Mouse (Mus musculus): ENCODE results near the gene Ube2r2. TPM values are rescaled to one million over a fixed set of nuclear protein-coding genes. Genes with fewer than 3 reads are reported as not detected.

Ube2r2 gene
- polyA plus RNA-seq, 1 experiment from 2014 or later = 108 TPM

DNA sequence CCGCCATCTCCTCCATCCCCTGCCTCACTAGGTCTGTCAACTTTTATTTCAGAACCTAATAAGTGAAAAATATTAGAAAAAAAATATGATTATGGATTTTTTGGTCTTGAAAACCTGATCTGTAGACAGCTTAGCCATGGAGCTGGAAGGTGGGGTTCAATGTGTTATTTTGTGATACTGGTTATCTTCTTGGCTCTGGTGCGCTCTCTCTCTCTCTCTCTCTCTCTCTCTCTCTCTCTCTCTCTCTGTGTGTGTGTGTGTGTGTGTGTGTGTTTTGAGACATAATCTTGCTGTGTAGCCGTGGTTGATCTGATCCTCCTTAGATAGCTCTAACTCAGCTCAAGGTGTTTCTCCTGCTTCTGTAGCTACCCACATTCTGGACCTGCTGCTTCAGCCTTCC, 5.7 kb upstream of the Ube2r2 start:
- Histone ChIP-seq H3K4me1 (no peaks in the 10 kb centered on the region), H3K36me3 (no peaks in the 10 kb centered on the region), H3K9me3 (no peaks in the 10 kb centered on the region), H3K27me3 (replicated peaks) (no peaks in the 10 kb centered on the region), H3K4me3 (no peak overlapping the region), H3K27ac (no peak overlapping the region), H3K9ac (no peak overlapping the region), H3K4me2 (replicated peaks) (no peak overlapping the region)
- ATAC-seq (ENCODE audit: low FRiP score, low read depth) = no peak
- WGBS = 91% methylated on average over 3 of the region's 3 CpGs

- no peak for ATAC-seq (ENCODE audit: low FRiP score, low read depth)
- Histone ChIP-seq H3K9ac (no peak overlapping the region), H3K4me2 (replicated peaks) (no peak overlapping the region), H3K4me1 (peaks cover 4% of the 10 kb centered on the region; the same call in 1 of the 2 replicates), H3K36me3 (no peaks in the 10 kb centered on the region), H3K27me3 (replicated peaks) (no peaks in the 10 kb centered on the region), H3K4me3 (no peak overlapping the region), H3K9me3 (no peaks in the 10 kb centered on the region), H3K27ac (no peak overlapping the region)
- WGBS = 83% methylated on average over 6 of the region's 6 CpGs
Observed at GRCm38 (mm10) chr4:41132471-41132870, 3.1 kb upstream of the Ube2r2 start.

- 73% methylated on average over 6 of the region's 6 CpGs for WGBS
- H3K4me3 ChIP-seq = no peak overlapping the region
- H3K4me2 ChIP-seq (replicated peaks) = no peak overlapping the region
- no peak overlapping the region for H3K27ac ChIP-seq
- H3K9ac ChIP-seq = no peak overlapping the region
- H3K36me3 ChIP-seq = 0 out of 2 replicates have a peak, but pooled peaks cover 2% of the 10 kb centered on the region
- H3K9me3 ChIP-seq = no peaks in the 10 kb centered on the region
- H3K27me3 ChIP-seq (replicated peaks) = no peaks in the 10 kb centered on the region
- ATAC-seq (ENCODE audit: low FRiP score, low read depth) = no peak
- H3K4me1 ChIP-seq = peaks cover 4% of the 10 kb centered on the region; the same call in 1 of the 2 replicates
Observed at GRCm38 (mm10) chr4:41133529-41134291, 1.8 kb upstream of the Ube2r2 start.

- Histone ChIP-seq H3K4me3 (peak overlapping the region; percentile 94), H3K27ac (peak overlapping the region; percentile 100), H3K4me1 (peaks cover 4% of the 10 kb centered on the region; the same call in 1 of the 2 replicates), H3K27me3 (replicated peaks) (no peaks in the 10 kb centered on the region), H3K9me3 (no peaks in the 10 kb centered on the region), H3K36me3 (peaks cover 8% of the 10 kb centered on the region; the same call in 1 of the 2 replicates), H3K9ac (peak overlapping the region; percentile 100), H3K4me2 (replicated peaks) (peak overlapping the region; percentile 77)
- under 1% methylated on average over 30 of the region's 70 CpGs for WGBS
- peak; percentile 94 for ATAC-seq (ENCODE audit: low FRiP score, low read depth)
Observed at GRCm38 (mm10) chr4:41134935-41135710, 420 bp upstream of the Ube2r2 start.

GRCm38 (mm10) chr4:41136454-41136805, 887 bp downstream of the Ube2r2 start:
- Histone ChIP-seq H3K27me3 (replicated peaks) (no peaks in the 10 kb centered on the region), H3K4me1 (peaks cover 4% of the 10 kb centered on the region; the same call in 1 of the 2 replicates), H3K9ac (peak overlapping the region; percentile 100), H3K27ac (peak overlapping the region; percentile 100), H3K4me2 (replicated peaks) (peak overlapping the region; percentile 77), H3K36me3 (peaks cover 16% of the 10 kb centered on the region; the same call in 1 of the 2 replicates), H3K4me3 (peak overlapping the region; percentile 94), H3K9me3 (no peaks in the 10 kb centered on the region)
- ATAC-seq (ENCODE audit: low FRiP score, low read depth) = peak; percentile 26; the same call in 1 of the 2 replicates
- 1% methylated on average over 4 of the region's 4 CpGs for WGBS

DNA sequence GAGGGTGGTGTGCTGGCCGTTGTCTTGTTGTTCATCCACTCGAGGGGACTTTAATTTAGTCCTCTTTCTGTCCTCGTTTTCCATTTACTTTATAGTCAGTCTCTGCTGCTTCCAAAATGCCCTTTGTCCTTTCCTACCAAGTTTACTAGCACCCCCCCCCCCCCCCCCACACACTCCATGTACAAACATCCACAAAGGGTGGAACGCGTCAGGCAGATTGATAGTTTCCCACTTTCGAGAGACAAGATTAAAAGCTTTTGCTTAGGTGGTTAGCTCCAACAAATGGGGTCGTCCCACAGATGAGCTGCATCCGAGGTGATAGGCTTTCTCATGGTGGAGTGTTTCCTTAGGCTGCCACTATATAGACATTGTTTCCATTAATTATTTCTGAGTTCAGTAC, 1.3 kb downstream of the Ube2r2 start:
- H3K9me3 ChIP-seq = no peaks in the 10 kb centered on the region
- peaks cover 4% of the 10 kb centered on the region; the same call in 1 of the 2 replicates for H3K4me1 ChIP-seq
- 0% methylated on average over 8 of the region's 8 CpGs for WGBS
- peak overlapping the region; percentile 100 for H3K9ac ChIP-seq
- H3K27me3 ChIP-seq (replicated peaks) = no peaks in the 10 kb centered on the region
- peak overlapping the region; percentile 100 for H3K27ac ChIP-seq
- H3K4me3 ChIP-seq = peak overlapping the region; percentile 94
- no peak for ATAC-seq (ENCODE audit: low FRiP score, low read depth)
- peak overlapping the region; percentile 77 for H3K4me2 ChIP-seq (replicated peaks)
- peaks cover 20% of the 10 kb centered on the region; the same call in 1 of the 2 replicates for H3K36me3 ChIP-seq

- H3K4me2 ChIP-seq (replicated peaks) = no peak overlapping the region
- H3K4me3 ChIP-seq = no peak overlapping the region
- no peaks in the 10 kb centered on the region for H3K27me3 ChIP-seq (replicated peaks)
- no peak overlapping the region for H3K9ac ChIP-seq
- peaks cover 4% of the 10 kb centered on the region; the same call in 1 of the 2 replicates for H3K4me1 ChIP-seq
- H3K9me3 ChIP-seq = no peaks in the 10 kb centered on the region
- 94% methylated on average over 6 of the region's 6 CpGs for WGBS
- H3K36me3 ChIP-seq = peaks cover 29% of the 10 kb centered on the region; the same call in 1 of the 2 replicates
- ATAC-seq (ENCODE audit: low FRiP score, low read depth) = no peak
- no peak overlapping the region for H3K27ac ChIP-seq
Observed at GRCm38 (mm10) chr4:41140174-41140875, 4.8 kb downstream of the Ube2r2 start.

GRCm38 (mm10) chr4:41142601-41143000, 7.1 kb downstream of the Ube2r2 start:
- H3K9ac ChIP-seq = no peak overlapping the region
- H3K4me2 ChIP-seq (replicated peaks) = no peak overlapping the region
- no peak for ATAC-seq (ENCODE audit: low FRiP score, low read depth)
- H3K36me3 ChIP-seq = peaks cover 29% of the 10 kb centered on the region; the same call in 1 of the 2 replicates
- no peaks in the 10 kb centered on the region for H3K27me3 ChIP-seq (replicated peaks)
- 91% methylated on average over 2 of the region's 2 CpGs for WGBS
- H3K4me3 ChIP-seq = no peak overlapping the region
- no peaks in the 10 kb centered on the region for H3K4me1 ChIP-seq
- no peak overlapping the region for H3K27ac ChIP-seq
- no peaks in the 10 kb centered on the region for H3K9me3 ChIP-seq

- H3K9me3 ChIP-seq = no peaks in the 10 kb centered on the region
- H3K27me3 ChIP-seq (replicated peaks) = no peaks in the 10 kb centered on the region
- H3K4me1 ChIP-seq = no peaks in the 10 kb centered on the region
- no peak overlapping the region for H3K27ac ChIP-seq
- no peak overlapping the region for H3K4me2 ChIP-seq (replicated peaks)
- no peaks in the 10 kb centered on the region for H3K36me3 ChIP-seq
- ATAC-seq (ENCODE audit: low FRiP score, low read depth) = no peak
- WGBS = 85% methylated on average over 3 of the region's 3 CpGs
- H3K4me3 ChIP-seq = no peak overlapping the region
- H3K9ac ChIP-seq = no peak overlapping the region
Observed at GRCm38 (mm10) chr4:41149891-41150290, 14.3 kb downstream of the Ube2r2 start.

GRCm38 (mm10) chr4:41151186-41151585, 15.6 kb downstream of the Ube2r2 start:
- ATAC-seq (ENCODE audit: low FRiP score, low read depth) = no peak
- Histone ChIP-seq H3K36me3 (no peaks in the 10 kb centered on the region), H3K4me1 (no peaks in the 10 kb centered on the region), H3K4me3 (no peak overlapping the region), H3K9me3 (no peaks in the 10 kb centered on the region), H3K4me2 (replicated peaks) (no peak overlapping the region), H3K27me3 (replicated peaks) (no peaks in the 10 kb centered on the region), H3K27ac (no peak overlapping the region), H3K9ac (no peak overlapping the region)
- 94% methylated on average over 7 of the region's 7 CpGs for WGBS

DNA sequence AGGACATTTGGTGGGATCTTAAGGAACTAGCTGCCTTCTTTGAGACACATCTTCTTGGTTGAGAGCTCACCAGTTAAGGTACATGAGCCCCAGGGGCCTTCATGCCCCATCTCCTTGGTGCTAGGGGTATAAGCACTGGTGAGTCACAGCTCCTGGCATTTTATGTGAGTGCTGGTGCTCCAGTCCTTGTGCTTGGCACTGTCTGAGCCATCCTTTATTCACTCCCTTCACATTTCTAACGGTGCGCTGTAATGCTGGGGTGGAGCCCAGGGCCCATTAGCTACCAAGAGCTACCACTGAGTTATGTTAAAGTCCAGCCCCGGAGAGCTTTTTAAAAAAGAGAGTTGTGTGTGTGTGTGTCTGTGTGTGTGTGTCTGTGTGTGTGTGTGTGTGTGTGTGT, 17.6 kb downstream of the Ube2r2 start:
- H3K4me3 ChIP-seq = no peak overlapping the region
- no peak overlapping the region for H3K27ac ChIP-seq
- no peak overlapping the region for H3K9ac ChIP-seq
- 86% methylated on average over 3 of the region's 3 CpGs for WGBS
- ATAC-seq (ENCODE audit: low FRiP score, low read depth) = no peak
- no peaks in the 10 kb centered on the region for H3K4me1 ChIP-seq
- no peaks in the 10 kb centered on the region for H3K9me3 ChIP-seq
- H3K36me3 ChIP-seq = no peaks in the 10 kb centered on the region
- no peak overlapping the region for H3K4me2 ChIP-seq (replicated peaks)
- H3K27me3 ChIP-seq (replicated peaks) = no peaks in the 10 kb centered on the region

- Histone ChIP-seq H3K4me2 (replicated peaks) (no peak overlapping the region), H3K9me3 (no peaks in the 10 kb centered on the region), H3K4me3 (no peak overlapping the region), H3K27ac (no peak overlapping the region), H3K9ac (no peak overlapping the region), H3K4me1 (no peaks in the 10 kb centered on the region), H3K36me3 (no peaks in the 10 kb centered on the region), H3K27me3 (replicated peaks) (no peaks in the 10 kb centered on the region)
- WGBS = 87% methylated on average over 9 of the region's 9 CpGs
- no peak for ATAC-seq (ENCODE audit: low FRiP score, low read depth)
Observed at GRCm38 (mm10) chr4:41156961-41157360, 21.4 kb downstream of the Ube2r2 start.

Measured in neural tube, embryonic 12.5 days (tissue).